Mouse (Mus musculus): ENCODE results near the gene Hoxd12.
A peak's percentile ranks its signal among the peaks of the same experiment; 100 is the strongest.

GRCm38 (mm10) chr2:74672481-74673362, 2.1 kb upstream of the Hoxd12 start:
- TF ChIP-seq CTCF (IDR thresholded peaks at IDR 0.05; ENCODE audit: extremely low read depth, insufficient read depth, low read length) (peak; percentile 51), POLR2A (IDR thresholded peaks at IDR 0.05; ENCODE audit: extremely low read depth, insufficient read depth, low read length) (no peak)

Data from cortical plate, adult 2 months (tissue).